Mouse (Mus musculus) cerebellum, postnatal 36 days (tissue): ENCODE measurements around the gene Atrnl1.

ENCODE experiments used
- DNase-seq, 2 experiments: peaks; one replicate each; pipeline ENCODE4 v3.0.0; 2021 to 2022; ENCODE audit warnings: mixed read lengths in 2 of 2

Atrnl1 gene

DNA sequence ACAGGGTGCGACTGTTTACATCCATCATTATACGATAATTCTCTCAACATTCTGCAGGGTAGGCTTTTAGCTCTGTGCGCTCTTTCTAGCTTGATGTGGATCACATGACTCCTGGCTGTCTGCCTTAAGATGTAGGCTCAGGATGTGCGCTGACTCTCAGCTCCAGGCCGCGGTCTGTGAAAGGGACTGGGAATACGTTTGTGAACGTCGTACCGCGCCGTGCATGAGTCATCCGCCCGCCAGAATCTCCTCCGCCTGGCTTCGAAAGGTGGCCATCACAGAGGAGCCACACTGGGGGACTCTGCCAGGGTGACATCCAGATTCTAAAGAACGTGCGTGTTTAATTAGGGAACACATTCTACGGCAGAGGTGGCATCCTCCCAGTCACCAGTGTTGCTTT lies 471.9 kb downstream of the Atrnl1 start:
- no peak for DNase-seq

DNA sequence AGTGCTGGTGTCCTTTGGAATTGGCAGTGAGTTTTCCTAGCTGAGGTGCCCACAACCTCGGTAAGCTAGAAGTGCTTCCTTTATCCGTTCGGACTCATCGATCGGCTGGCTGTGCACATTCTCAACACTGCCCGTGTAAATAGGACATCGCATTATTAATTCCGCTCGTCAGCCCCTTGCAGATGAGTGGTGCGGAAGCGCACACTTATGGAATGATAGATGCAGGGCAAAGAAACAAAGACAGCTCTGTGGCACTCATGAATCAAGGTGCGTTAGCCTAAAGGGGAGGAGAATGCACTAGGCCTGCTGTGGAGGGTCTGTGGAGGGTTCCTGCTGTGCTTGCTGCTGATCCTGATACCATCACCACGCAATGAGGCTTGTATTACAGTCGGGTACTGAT lies 474.0 kb downstream of the Atrnl1 start:
- DNase-seq, result no peak

DNA sequence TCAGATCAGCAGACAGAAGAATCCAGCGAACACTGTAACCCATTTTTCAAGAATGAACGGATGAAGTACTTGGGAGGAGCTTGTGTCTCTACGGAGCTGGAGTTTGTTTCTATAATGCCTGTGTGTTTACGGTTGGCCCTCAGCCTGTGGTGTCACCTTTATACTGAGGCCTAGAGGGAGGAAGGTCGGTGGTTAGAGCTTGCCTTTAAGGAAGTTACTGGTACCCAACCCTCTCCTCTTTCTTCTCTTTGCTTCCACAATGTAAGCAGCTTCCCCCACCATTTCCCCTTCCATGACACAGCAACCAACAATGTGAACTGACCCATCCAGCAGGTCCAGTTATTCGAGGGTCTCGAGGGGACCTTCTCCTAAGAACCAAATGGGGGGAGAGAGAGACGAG lies 475.9 kb downstream of the Atrnl1 start:
- DNase-seq, result no peak

DNA sequence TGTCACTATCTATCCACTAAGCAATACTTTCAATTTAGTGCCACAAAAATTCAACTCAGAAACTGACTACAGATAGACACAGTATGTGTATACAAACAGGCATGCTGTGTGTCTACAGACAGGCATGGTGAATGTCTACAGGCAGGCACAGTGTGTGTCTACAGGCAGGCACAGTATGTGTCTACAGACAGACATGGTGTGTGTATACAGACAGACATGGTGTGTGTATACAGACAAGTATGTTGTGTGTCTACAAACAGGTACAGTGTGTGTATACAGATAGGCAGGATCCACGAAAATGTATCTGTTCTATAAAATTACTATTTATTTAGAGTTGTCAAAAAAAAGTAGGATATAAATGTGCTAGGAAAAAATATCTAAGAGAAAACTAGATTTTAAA lies 477.1 kb downstream of the Atrnl1 start:
- DNase-seq, result no peak

- no peak for DNase-seq
Measured at GRCm38 (mm10) chr19:58088433-58088832, 477.6 kb downstream of the Atrnl1 start.

DNA sequence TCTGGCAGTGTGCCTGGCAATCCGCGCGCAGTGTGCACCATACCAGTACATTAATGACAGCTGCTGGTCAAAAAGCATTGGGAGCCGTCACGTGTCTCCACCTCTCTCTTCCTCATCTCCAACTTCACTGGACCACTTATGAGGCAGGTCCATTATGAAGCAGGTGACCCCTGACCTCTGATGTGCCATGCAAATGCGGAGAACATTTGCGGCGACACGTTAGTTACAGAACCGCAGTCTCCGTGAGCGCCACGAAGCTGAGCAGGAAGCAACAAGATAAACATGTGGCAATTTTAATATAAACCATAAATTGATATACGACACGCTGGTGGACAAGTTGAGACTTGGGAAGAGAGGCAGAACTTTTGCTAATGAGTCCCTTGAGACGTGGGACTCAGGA lies 481.1 kb downstream of the Atrnl1 start:
- no peak for DNase-seq

DNA sequence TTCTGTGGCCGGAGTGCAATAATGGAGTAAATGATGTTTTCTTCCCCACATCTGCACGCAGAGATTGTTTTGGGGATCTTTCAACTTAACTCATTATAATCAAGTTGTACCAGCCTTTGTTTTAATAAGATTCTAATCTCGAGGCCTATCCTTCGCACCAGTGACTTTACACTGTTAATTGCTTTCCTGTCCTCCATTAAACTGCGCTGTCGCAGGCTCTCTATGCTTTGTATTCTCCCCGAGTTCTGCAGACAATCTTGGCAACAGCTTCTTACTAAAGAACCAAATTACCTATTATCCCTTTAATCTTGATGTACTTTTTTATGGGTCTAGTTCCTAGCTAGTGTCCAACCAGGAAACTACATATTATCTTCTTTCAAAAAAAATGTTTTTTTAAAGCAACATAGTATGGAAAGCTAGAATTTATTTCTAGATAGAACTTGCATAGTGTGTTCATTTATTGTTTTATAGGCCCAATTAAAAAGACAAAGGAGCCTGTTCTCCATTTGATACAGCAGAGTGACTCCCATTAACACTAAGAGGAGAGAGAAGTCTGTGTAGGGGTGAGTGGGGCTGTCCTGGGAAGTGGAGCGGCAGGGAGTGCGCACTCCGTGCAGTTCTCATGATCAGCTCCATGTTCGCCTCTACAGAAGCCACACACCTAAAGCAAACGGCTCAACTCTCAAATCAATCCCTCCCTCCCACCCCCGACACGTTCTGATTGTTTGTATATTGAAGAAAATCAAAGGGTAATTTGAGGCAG lies 484.1 kb downstream of the Atrnl1 start:
- DNase-seq, result no peak

DNA sequence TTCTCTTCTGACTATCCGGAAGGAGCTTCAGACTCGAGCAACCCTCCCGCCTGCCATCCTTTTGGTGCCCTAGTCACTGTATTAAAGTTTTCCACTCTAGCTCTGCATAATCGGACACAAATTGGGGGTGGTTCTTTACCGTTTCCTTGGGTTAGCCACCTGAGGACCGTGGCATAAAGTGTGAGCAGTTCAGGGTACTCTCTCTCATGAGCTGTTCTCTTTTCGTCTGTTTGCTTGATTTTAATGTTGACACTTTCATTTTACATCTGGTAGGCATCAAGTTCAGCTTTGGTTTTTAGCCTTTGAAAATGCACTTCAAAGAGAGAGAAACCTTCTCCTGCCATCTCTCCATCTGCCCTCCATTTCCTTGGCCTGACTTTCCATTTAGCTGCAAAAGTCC lies 484.9 kb downstream of the Atrnl1 start:
- DNase-seq, result no peak

DNA sequence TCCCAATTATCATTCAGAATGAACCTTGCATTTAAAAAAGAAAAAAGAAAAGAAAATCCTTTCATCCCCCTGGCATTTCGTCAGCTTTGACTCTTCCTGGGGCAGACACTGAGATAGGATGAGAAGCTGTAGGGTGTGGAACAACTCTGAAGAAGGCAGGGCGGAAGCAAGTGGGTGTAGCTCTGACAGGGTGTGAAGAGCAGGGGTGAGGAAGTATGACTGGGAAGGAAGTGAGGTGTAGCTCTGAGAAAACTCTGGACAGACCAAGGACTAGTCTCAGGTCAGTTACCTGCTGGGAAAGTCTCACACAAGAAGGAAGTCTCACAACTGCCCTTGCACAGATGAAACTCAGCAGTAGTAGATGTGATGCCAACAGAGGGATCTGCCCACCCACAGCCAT lies 486.4 kb downstream of the Atrnl1 start:
- no peak for DNase-seq

DNA sequence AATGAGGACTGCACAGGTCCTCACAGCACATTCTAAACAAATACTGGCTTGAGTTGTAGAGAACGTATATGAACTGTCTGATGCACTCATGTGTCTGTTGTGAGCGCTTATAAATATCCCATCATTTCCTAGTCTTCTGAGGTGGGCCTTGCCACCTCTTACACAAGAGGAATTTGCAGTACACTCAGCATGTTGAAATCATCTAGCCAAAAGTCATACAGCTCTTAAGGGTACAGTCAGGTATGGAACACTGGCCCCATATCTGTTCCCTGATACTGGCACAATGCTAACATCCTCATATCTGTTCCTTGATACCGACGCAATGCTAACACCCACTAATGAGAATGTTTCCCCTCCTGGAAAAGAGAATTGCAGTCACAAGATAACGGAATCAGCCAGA lies 488.7 kb downstream of the Atrnl1 start:
- DNase-seq, result no peak

DNA sequence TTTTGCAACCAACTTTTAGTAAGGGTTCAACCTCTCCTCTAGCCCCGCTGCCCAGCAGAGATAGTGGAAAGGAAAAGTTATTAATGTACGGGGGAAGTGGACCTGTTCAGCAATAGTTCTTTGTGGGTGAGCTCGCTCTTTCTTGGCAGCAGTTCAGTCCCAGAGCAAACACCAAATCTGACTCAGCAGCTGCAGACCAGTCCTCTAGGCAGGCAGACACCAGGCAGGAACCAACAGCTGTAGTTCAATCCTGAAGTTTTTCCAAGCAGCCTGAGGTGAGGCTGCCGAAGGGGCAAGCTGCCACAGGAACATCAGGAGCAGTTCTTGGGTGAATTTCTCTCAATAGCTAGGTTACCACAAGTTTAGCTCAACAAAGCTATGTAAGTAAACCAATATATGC lies 489.5 kb downstream of the Atrnl1 start:
- DNase-seq, result no peak

DNA sequence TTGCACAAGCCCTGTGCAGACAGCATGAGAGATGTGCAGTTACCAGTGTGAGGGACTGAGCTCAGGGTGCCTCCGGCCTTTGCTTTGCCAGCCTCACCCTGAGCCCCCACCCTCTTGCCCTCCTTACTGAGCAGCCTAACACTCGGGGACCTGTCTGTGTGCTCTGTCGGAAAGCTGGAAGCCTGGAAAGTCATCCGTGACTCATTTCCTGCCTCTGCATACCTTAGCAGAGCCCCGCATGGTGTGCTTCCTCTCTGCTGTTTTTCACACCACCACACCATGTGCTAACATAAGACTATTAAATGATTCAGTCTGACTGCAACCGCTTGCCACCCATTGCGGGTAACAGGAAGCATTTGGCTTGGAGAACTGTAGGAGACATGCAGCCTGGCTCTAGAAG lies 493.7 kb downstream of the Atrnl1 start:
- DNase-seq, result no peak

DNA sequence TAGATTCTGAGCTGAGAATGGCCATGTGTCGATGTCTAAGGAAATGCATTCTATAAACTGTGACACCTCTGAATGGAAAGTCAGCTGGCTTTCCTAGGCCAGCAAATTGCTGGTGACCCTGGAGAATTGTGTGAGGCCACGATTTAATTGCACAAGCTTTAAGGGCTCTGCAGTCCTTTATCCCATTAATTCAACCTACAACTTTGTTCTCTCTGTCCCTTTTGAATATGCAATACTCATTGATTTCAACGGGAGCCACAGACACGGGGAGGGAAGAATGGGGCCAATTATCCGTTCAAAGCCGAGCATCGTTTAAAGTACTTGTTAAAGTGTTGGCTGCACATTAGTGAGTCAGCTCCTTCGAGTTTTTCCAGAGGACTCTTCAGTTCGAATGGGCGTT lies 496.8 kb downstream of the Atrnl1 start:
- no peak for DNase-seq

DNA sequence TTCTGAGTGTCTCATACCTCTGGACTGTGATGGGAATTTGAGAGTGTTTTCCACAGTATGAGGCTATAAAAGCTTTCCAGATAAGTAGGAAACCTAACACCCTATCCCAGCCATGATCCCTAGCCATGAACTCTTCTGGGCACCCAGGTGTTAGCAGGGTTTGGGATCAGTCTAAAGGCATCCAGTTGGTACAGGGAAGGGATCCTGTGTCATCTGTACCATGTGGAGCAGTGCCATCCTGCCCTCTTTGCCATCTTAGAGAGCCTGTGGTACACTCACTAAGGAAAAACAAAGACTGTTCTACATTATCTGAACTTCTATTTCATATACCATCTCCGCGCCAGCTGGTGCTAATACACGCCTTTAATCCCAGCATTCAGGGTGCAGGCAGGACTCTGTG lies 499.7 kb downstream of the Atrnl1 start:
- DNase-seq, result no peak

DNA sequence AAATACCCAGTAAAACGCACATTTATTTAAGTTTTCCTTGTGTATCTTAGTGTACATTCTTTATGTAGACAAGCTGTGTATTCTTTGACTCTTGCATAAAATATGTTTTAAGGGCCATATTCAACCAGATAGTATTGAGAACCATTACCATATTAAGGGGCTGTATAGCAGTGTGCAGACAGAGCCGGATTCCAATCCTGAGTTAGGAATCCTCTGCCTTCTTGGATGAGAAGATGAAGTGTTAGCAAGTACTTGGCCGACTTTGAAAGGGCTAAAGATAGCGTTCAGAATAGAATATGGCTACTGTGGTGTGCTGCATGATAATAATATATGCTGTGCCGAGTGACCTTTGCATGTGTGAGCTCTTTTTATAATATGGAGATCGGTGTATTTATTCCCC lies 500.5 kb downstream of the Atrnl1 start:
- DNase-seq, result no peak

DNA sequence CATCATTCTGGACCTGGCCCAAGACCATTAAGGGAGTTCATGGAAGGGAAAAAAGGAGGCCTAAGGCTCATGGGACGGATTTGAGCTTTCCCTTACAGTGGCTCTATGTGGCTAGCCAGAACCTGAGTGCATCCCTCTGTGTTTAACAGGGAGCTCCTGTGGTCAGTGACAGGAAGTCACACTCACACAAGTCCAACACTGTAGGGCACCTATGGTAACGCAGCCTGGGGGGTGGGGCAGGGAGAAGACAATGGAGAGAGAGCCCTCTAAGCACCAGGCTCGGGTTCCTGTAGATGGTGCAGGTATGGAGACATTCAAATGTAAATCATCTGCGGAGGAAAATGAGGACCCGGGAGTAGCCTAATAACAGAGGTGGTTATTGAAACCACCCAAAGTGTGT lies 501.3 kb downstream of the Atrnl1 start:
- no peak for DNase-seq

DNA sequence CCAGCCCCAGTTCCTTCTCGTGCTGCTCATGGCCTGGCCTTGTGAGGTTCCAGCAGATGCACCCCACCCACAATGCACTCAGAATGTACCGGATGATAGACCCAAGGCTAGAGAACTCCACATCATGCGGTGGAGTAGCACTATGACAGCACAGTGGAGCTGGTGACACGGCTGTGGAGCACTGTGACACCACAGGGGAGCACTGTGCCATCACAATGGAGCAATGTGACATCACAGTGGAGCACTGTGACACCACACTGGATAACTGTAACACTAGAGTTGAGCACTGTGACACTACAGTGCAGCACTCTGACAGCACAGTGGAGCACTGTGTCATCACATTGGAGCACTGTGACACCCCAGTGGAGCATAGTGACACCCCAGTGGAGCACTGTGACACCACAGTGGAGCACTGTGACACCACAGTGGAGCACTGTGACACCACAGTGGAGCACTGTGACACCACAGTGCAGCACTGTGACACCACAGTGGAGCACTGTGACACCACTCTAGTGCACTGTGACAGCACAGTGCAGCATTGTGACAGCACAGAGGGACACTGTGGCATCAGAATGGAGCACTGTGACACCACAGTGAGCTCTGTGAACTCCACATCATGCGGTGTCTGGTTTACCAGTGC lies 502.4 kb downstream of the Atrnl1 start:
- no peak for DNase-seq

DNA sequence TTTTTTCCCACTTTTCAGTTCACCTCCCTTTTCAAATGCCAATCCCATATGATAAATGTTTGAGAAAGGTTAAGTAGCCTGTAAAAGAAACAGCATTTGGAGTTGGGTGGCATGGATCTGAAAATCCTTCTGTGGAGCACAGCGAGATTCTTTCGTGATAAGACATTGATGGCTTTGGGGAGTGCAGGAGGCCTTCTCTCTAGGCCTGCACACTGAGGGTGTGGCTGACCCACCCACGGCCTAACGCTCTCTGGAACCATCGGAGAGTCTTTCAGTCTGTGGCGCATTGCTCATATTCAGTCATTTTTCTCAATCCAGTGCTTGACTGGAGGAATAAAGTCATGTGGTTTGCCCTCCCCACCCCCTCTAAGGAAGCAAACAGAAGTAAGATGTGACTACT lies 506.8 kb downstream of the Atrnl1 start:
- DNase-seq, result no peak

GRCm38 (mm10) chr19:58118141-58118835 lies 507.5 kb downstream of the Atrnl1 start:
- DNase-seq, result peak; percentile 4 to 9

- DNase-seq, result no peak
Measured at GRCm38 (mm10) chr19:58118864-58119263, 508.0 kb downstream of the Atrnl1 start.

- DNase-seq, result no peak
Measured at GRCm38 (mm10) chr19:58119681-58120173, 508.9 kb downstream of the Atrnl1 start.

DNA sequence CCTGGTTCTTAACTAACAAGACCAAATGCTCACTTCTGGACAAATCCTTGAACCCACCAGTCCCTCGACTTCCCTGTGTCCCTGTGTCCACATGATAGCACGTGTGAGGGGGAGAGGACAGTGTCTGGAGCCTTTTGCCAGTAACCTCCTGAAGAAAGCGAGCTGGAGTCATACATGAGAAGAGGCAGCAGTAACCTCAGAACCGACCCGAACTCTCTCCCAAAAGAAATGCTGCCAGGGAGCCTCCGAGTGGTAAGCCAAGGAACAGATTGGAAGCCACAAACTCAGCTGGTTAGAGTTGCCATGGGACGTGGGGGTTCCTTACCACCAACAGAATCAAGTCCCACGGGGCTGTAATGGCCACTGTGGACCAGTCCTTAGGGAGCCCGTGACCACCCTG lies 509.8 kb downstream of the Atrnl1 start:
- DNase-seq, result no peak

- DNase-seq, result no peak
Measured at GRCm38 (mm10) chr19:58121628-58122027, 510.8 kb downstream of the Atrnl1 start.

GRCm38 (mm10) chr19:58123620-58124019 lies 512.8 kb downstream of the Atrnl1 start:
- no peak for DNase-seq
